Mouse (Mus musculus): ENCODE measurements around the gene March10.

March10 gene

GRCm38 (mm10) chr11:105313633-105314014 is 142.9 kb downstream of the March10 start:
- DNase-seq (ENCODE audit: low read depth, low spot score): no peak

DNA sequence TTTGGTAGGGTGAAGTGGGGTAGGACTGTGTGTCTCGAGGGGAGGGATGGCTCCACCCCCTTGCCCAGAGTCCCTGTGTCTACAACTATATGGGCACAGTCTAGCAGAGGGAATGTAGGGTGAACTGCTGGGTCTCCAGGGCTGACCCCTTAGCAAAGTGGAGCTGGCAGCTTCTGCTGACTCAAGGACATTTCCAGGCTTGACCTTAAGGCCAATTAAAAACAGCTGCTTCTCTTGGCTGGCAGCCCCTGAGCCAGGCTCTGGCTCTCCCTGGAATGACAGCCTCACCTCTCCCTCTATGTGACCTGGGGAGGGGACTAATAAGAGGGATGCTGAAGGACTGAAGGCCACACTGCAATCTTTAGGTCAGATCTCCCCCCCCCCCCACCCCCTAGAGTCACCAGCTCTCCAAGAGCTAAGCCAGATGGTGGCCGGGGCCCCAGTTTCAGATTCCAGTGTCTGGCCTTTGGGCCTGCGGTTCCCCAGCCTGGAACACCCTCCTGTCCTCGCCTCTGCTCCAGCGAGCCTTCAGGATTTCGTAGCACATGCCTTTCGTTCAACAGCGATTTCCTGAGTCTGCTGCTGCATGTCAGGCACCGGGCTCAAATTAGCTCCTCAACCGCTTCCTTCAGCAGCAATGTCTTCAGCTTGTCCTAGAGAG is 143.4 kb downstream of the March10 start:
- DNase-seq (ENCODE audit: low read depth, low spot score): peak; percentile 59

- DNase-seq (ENCODE audit: low read depth, low spot score): no peak
Measured at GRCm38 (mm10) chr11:105312311-105312942, 144.1 kb downstream of the March10 start.

DNA sequence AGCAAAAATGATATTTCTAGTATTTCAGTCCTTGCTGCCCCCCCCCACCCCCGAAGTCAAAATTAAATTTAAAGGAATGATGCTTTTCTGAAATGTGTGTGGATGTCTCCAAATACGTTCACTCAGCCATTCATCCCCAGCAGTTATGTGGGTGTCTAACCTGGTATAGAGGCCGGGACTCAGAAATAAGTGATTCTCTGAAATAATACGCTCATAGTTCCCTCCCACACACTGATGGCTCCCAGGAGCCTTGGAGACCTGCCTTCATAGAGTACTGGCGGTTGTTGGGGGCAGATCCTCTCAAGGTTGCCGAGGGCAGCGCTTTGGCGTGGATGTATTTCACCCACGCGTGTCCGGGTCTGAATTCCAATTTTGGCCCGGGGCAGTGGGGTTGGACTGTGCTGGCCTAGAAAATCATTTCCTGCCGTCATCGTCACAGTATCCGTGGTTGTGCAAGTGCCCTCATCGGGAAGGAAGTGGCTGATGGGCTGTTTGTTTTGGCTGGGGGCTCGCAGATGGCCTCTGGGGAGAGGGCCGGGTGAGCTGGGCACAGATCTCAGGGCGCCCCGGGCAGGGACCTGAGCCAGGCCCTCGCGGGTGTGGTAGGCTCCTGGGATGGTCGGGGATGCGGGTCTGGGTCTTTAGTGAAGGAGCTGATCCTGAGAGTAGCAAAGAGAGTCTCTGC is 145.1 kb downstream of the March10 start:
- no peak for DNase-seq (ENCODE audit: low read depth, low spot score)

Data from skeletal muscle tissue, adult 2 months (tissue).